Mouse (Mus musculus): ENCODE measurements around the gene Chrnb2. TPM values are rescaled to one million over a fixed set of nuclear protein-coding genes. Genes with fewer than 3 reads are reported as not detected.

Gene Chrnb2
- total RNA-seq, 2 experiments from 2014 or later, result 0.23 to 0.27 TPM

DNA sequence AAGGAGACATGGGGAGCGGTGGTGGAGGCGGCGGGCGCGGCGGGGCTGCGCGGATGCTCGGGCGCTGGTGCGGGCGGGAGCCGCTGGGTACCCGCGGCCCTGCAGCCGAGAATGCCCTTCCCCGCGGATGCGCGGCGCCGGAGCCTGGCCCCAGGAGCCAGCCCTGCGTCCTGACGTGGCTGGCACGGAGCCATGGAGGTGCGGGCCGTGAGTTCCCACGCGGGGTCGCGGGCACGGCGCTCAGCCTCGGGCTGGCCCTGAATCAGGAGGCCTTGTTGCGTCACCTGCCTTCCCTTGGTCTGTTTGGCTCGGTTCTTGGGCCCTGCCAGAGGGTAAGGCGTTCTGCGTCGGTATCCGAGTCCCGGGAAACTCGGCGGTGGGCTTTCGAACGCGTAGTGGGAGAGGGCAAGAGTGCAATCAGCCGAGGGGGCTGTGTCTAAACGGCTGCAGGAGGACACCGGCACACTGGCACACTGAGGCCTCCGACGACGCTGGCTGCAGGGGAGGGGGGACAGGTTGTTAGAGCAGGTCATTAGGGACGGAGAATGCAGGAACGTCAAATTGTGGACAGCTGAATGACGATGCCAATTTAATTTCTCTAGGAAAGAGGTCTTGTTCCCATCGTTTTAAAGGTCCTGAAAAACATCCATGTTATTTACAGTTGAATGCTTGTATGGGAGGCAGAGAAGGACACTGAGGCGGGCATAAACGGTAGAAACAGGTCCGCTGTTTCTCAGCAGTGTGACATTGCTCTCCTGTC, 49.0 kb downstream of the Chrnb2 start:
- DNase-seq (ENCODE audit: low spot score in 2 of 2), result peak in 1 of 2 experiments; percentile 29

DNA sequence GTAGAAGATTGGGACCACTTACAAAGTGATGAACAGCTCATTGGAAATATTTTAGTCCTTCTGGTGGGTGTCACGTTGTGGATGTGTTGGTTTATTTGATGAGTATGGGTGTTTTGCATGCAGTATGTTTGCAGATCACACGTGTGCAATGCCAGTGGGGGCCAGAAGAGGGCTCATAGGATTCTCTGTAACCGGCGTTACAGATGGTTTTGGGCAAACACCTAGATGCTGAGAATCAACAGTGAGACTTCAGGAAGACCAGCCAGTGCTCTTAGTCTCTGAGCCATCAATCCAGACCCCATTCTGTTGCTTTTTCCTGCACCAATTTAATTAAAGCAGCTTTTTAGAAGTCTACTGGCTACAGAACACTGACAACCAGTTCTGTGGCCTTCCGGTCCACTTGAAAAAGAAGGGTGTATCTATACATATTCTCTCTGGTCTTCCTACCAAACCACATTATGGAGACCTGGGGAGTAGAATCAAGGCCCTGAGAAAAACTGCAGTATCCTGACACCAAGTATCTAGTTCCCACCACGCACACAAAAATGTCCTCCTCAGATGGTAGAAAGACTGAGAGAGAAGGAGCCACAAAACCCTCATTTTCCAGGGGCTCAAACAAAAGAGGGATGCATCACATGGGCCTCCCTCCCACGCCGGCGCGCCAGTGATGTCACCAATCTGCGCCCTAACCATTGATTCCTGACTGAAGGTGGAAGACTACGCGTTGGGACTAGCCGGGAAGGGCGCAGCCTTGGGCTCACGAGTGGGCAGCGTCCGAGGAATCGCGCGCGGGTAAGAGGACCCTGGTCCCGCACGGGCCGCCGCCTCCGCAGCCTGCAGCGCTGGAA, 49.8 kb downstream of the Chrnb2 start, which contains the start of gene Adar:
TSS of gene Adar (plus strand) at position 664 of the 848 bp plus-strand sequence.
- DNase-seq (ENCODE audit: low spot score in 2 of 2), result peak; percentile 53 to 76

DNA sequence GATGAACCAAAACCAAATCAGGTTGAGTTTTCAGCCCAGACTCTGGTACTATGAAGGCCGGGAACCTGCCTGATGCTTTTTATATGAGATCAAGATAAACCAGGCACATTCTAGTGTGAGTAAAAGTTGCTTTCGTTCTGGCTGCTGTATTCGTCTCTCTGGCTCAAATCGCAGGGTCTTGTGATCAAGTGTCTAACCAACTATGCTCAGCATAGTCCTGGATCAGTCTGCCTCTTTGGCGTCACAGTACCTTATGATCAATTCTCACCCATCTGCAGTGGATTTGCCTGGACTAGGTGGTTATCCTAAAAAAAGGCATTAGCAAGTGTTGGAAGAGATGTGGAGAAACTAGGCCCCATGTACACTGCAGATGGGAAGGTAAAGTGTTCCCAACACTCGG, 60.4 kb downstream of the Chrnb2 start:
- no peak for DNase-seq (ENCODE audit: low spot score in 2 of 2)

DNA sequence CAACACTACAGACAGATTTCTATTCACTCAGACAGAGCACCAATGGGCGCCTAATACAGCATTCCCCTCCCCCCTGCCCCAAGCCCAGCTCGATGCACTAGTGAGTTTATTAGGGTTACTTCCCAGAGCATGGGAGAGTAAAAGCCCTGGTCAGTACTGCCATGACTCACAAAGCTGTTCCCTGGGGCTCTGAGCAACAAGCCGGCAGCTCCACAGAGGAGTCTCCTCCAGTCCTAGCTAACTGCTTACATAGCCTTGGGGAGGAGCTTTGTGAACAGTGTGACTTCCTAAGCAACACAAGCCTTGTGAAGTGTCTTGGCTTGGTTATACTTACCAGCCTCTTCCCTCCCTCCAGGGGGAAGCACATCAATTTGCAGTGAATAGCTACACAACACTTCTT, 60.8 kb downstream of the Chrnb2 start:
- no peak for DNase-seq (ENCODE audit: low spot score in 2 of 2)

DNA sequence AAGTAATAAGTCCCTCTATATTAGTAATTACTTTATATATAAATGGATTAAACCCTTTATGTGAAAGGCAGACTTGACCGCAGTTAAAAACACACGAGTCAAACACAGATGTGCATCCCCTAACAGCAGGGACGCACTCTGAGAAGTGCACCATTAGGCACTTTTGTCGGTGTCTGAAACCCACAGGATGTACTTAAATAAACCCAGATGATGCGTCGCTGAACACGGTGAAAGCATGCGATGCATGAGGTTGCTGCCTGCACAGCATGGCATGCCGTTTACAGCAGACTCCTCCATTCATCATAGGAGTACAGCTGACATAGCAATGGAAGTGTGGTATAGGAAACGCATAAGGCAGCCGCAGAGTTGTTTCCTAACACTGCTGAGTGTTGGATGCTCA, 64.0 kb downstream of the Chrnb2 start:
- DNase-seq (ENCODE audit: low spot score in 2 of 2), result no peak

DNA sequence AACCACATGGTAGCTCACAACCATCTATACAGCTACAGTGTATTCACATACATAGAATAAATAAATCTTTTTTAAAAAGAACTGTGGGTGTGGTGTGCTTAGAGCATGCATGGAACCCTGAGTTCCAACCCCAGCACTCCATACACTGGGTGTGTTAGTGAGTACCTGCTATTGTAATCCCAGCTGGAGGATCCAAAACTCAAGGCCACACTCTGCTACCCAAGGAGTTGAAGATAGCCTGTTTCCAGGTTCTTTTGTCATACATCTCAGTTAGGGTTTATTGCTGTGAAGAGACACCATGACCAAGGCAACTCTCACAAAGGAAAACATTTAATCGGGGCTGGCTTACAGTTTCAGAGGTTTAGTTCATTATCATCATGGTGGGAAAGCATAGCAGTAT, 65.5 kb downstream of the Chrnb2 start:
- no peak for DNase-seq (ENCODE audit: low spot score in 2 of 2)

Other genes starting within 250 kb of the Chrnb2 start
- 10 to 100 TPM; 13.6 to 16.5 TPM for gene Kcnn3, start 244.5 kb downstream of the Chrnb2 start, total RNA-seq (2021)
- 10 to 100 TPM in 1 of 2 experiments, 1 to 10 TPM in 1; 9.0 to 11.2 TPM for gene Adar, start 49.6 kb downstream of the Chrnb2 start, total RNA-seq (2021)
- gene Ube2q1, start 9.0 kb upstream of the Chrnb2 start, total RNA-seq (2021), result 10 to 100 TPM; 29.5 to 33.4 TPM
- gene She, start 66.7 kb upstream of the Chrnb2 start, total RNA-seq (2021), result 10 to 100 TPM; 10.3 to 11.1 TPM
- 1 to 10 TPM; 3.8 to 4.2 TPM for gene Il6ra, start 148.6 kb upstream of the Chrnb2 start, total RNA-seq (2021)
- 10 to 100 TPM; 64.6 to 67.7 TPM for gene Atp8b2, start 198.9 kb upstream of the Chrnb2 start, total RNA-seq (2021)
- gene Hax1, start 234.1 kb upstream of the Chrnb2 start, total RNA-seq (2021), result 10 to 100 TPM; 57.0 to 57.6 TPM